Mouse (Mus musculus) inflammation-experienced regulatory T-cells (primary cell): ENCODE data around the gene Gm17631. TPM values are rescaled to one million over a fixed set of nuclear protein-coding genes. Genes with fewer than 3 reads are reported as not detected.

Experiments
- polyA plus RNA-seq, 2 experiments: library from polyadenylated mRNA; unstranded; fragments of 100-300 nt; shearing (Covaris generic); gene quantifications; one replicate each; pipeline ENCODE4 v1.2.1; 2017

Gm17631 gene
- polyA plus RNA-seq: not detected

GRCm38 (mm10) chr6:129862349-129862748 lies at the start of gene Gm17631:
TSS of gene Gm17631 (plus strand) at chr6:129862649.

GRCm38 (mm10) chr6:129876549-129876948 lies 14.1 kb downstream of the Gm17631 start, which contains the start of gene Klra17:
TSS of gene Klra17 (minus strand) at chr6:129876672.

Other genes starting within 250 kb of the Gm17631 start
- 10 to 100 TPM in 1 of 2 experiments, under 1 TPM in 1; 0.28 to 88.4 TPM for gene Klrk1, start 238.8 kb upstream of the Gm17631 start, polyA plus RNA-seq
- not detected for gene Klrc3, start 219.3 kb upstream of the Gm17631 start, polyA plus RNA-seq
- not detected for gene Klrc2, start 202.0 kb upstream of the Gm17631 start, polyA plus RNA-seq
- 1 to 10 TPM in 1 of 2 experiments, under 1 TPM in 1; 0.23 to 4.8 TPM for gene Klrc1, start 183.7 kb upstream of the Gm17631 start, polyA plus RNA-seq
- not detected for gene Klri1, start 145.5 kb upstream of the Gm17631 start, polyA plus RNA-seq
- gene Klri2, start 122.2 kb upstream of the Gm17631 start, polyA plus RNA-seq: not detected
- under 1 TPM; 0.13 to 0.65 TPM for gene Gm156, start 78.4 kb upstream of the Gm17631 start, polyA plus RNA-seq
- gene Klra17, start 14.0 kb downstream of the Gm17631 start, polyA plus RNA-seq: not detected
- gene Klra5, start 55.0 kb downstream of the Gm17631 start, polyA plus RNA-seq: not detected
- gene Klra6, start 164.3 kb downstream of the Gm17631 start, polyA plus RNA-seq: not detected
- gene Klra4, start 204.6 kb downstream of the Gm17631 start, polyA plus RNA-seq: not detected